Mouse (Mus musculus) erythroblast, embryonic 14.5 days (primary cell): ENCODE results near the gene Lman2l. TPM values are rescaled to one million over a fixed set of nuclear protein-coding genes. Genes with fewer than 3 reads are reported as not detected.
A peak's percentile ranks its signal among the peaks of the same experiment; 100 is the strongest.

Experiments used
- H3K27me3 ChIP-seq: 2 replicates; pipeline ENCODE4 v1.6.1; 2012; ENCODE audit warnings: inconsistent platforms; ENCODE audit not compliant: control insufficient read depth
- H3K36me3 ChIP-seq: 2 replicates; pipeline ENCODE4 v1.6.1; 2012; ENCODE audit warnings: mild to moderate bottlenecking, inconsistent platforms; ENCODE audit not compliant: control insufficient read depth
- H3K4me1 ChIP-seq: 2 replicates; pipeline ENCODE4 v1.6.1; 2012; ENCODE audit warnings: inconsistent platforms; ENCODE audit not compliant: control insufficient read depth
- H3K4me3 ChIP-seq: replicated peaks from 2 replicates; pipeline ENCODE3; 2012; ENCODE audit warnings: moderate library complexity, mild to moderate bottlenecking, inconsistent platforms
- H3K9me3 ChIP-seq: 2 replicates; pipeline ENCODE4 v1.6.1; 2012; ENCODE audit warnings: low read length, inconsistent platforms, mixed read lengths; ENCODE audit not compliant: control insufficient read depth
- GATA1 ChIP-seq: IDR thresholded peaks from 2 replicates; pipeline ENCODE4 v1.6.1; 2012; ENCODE audit warnings: low read length, inconsistent platforms, mixed read lengths
- TAL1 ChIP-seq: IDR thresholded peaks from 3 replicates; pipeline ENCODE4 v1.6.1; 2012; ENCODE audit warnings: low read length, inconsistent platforms, mixed read lengths
- polyA plus RNA-seq: library from polyadenylated mRNA; stranded (reverse); fragments of >175 nt; gene quantifications from 2 replicates; pipeline ENCODE4 v1.2.3, GENCODE M21; 2012

The Lman2l gene
- 0.15 and 0.29 TPM in 2 replicates for polyA plus RNA-seq

DNA sequence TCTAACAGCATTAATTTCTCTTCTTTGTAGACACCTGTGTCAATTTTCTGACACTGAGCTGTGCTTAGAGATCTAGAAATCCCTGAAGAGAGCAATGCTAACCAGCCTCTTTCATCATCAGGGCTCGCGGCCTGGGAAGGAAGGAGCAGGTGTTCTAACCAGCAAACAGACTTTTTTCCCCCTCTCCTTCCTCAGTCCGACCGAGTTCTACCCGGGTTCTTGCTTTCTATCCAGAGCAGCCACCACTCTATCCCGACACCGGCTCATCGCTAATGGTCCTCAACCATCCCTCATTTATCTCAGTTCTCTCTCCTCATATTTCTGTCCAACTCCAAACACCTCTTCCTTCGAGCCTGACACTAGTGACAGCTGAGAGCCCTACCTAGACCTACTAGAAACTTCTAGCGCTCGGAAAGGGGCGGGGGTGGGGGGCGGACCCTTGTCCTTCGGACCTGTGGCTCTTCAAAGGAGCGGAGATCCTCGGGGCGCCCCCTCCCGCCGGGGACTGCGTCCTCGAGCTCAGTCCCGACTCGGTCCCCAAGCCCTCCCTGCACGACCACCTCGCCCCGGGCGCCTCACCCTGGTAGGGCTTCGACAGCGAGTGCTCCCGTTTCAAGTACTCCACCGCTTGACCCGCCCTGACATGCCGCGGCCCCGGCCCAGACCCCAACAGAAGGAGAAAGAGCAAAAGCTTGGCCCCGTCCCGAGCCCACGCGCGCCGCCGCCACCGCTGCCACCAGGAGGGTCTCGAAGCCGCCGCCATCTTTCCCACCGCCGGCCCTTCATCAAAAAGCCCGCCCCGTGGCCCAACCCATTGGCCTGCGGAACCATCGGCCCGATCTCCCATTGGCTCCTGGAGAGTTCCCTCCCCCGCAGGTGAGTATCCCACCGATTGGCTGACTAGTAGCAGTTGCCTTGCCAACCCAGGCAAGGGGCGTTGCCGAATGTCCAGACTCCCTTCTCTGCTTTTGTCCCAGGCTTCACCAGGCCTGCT is at the start of gene Lman2l:
Gene Lman2l (minus strand): TSS at position 801 of the 994 bp plus-strand sequence.
- Histone ChIP-seq H3K36me3 (peaks cover 17% of the 10 kb centered on the region), H3K9me3 (peaks cover 3% of the 10 kb centered on the region; the same call in 1 of the 2 replicates), H3K4me1 (peaks cover 17% of the 10 kb centered on the region), H3K27me3 (no peaks in the 10 kb centered on the region), H3K4me3 (peak within 1 kb of the TSS; percentile 96)
- TF ChIP-seq TAL1 (no peak), GATA1 (no peak)

DNA sequence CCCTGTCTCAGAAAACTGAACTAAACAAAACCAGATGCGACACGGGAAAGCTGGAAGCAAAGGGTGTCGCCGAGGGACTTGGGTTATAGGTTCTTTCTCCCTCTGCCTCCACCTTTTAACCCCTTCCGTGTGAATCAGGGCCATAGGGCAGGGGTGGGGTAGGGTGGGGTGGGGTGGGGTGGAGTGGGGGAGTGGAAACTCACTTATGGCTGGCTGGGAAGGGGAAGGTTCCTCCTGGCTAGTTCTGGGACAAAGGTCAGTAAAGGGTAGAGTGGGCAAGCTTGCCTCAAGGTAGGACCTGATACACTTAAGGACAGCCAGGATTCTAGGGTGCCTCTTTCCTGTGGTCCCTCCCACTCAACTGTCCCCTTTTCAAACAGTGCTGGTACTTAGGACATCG is 48.2 kb upstream of the Lman2l start:
- TF ChIP-seq GATA1 (no peak), TAL1 (no peak)
- H3K4me3 ChIP-seq, result no peak overlapping the region
- peaks cover 2% of the 10 kb centered on the region; the same call in 1 of the 2 replicates for H3K9me3 ChIP-seq
- H3K27me3 ChIP-seq, result no peaks in the 10 kb centered on the region
- H3K4me1 ChIP-seq, result no peaks in the 10 kb centered on the region
- H3K36me3 ChIP-seq, result no peaks in the 10 kb centered on the region

DNA sequence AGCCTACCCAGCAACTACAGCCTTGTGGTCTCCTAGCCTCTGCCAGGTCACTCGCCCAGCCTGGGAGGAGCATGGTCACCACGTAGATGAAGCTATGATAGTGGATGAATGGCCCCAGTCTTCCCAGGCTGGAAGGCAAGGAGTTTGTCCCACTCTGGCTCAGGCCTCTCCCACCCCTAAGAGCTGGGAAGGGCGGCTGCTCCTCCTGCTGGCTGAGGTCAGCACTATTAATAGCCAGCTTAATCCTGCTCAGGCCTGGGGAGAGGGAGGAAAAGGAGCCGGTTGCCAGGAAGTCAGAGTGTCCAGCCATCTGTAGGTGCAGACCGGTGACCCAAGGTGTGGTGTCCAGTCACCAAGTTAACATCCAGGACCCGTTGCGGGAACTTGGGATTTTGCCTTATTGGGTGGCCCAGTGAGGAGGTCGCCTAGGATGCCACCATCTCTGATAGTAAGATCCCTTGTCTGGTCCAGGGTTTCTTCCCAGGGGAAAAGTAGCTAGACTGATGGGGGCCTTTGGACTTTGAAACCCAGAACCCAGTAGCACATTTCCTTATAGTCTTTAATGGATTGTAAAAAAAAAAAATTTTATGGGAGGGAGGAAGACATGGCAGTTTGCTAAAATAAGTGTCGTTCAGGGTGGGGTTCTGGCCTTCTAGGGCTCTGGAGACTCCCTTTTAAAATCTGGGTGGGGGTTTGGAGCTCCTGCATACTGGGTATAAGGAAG is 47.5 kb upstream of the Lman2l start:
- no peaks in the 10 kb centered on the region for H3K36me3 ChIP-seq
- no peaks in the 10 kb centered on the region for H3K4me1 ChIP-seq
- no peak overlapping the region for H3K4me3 ChIP-seq
- H3K27me3 ChIP-seq, result no peaks in the 10 kb centered on the region
- no peak for TF ChIP-seq GATA1
- no peak for TF ChIP-seq TAL1
- H3K9me3 ChIP-seq, result peaks cover 2% of the 10 kb centered on the region; the same call in 1 of the 2 replicates

DNA sequence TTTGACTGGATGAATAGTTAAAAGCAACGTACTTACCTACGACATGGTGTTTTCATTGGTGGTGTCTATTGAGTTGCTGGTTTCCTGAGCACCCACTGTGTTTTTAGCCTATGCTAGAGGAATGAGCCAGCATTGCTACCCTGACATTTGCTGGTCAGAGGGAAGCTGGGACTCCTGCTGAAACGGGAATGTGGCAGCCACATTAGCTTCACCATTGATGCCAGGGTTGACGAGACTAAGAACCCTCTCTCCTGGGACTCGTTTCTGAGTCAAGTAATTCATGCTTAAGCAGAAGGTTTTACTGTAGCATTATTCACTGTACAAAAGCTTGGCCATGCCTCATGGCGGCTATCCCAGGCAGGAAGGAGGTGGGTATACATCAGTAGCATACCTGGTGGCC is 44.6 kb upstream of the Lman2l start:
- no peak for TF ChIP-seq GATA1
- TF ChIP-seq TAL1, result no peak
- Histone ChIP-seq H3K9me3 (no peaks in the 10 kb centered on the region; the same call in 1 of the 2 replicates), H3K27me3 (no peaks in the 10 kb centered on the region), H3K36me3 (no peaks in the 10 kb centered on the region), H3K4me1 (no peaks in the 10 kb centered on the region; the same call in 1 of the 2 replicates), H3K4me3 (no peak overlapping the region)

DNA sequence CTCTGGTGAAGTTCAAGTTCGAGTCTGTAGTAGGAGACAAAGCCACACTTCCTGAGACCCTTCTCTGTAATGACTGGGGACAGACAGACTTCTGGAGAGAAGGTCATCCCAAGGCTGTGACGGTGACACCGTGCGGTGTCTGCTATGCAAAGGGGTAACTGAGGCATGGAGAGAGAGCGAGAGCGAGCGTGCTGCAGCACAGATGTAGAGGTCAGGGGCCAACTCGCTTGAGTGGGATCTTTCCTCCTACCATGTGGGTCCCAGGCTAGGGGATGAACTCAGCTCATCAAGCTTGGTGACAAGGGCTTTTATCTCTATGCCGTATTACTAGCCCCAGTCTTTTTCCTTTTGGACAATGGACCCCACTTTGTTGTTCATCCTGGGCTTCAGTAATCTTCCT is 42.0 kb upstream of the Lman2l start:
- no peak overlapping the region for H3K4me3 ChIP-seq
- TF ChIP-seq TAL1 (no peak), GATA1 (no peak)
- H3K4me1 ChIP-seq, result peaks cover 4% of the 10 kb centered on the region
- no peaks in the 10 kb centered on the region for H3K36me3 ChIP-seq
- H3K9me3 ChIP-seq, result no peaks in the 10 kb centered on the region
- no peaks in the 10 kb centered on the region for H3K27me3 ChIP-seq

DNA sequence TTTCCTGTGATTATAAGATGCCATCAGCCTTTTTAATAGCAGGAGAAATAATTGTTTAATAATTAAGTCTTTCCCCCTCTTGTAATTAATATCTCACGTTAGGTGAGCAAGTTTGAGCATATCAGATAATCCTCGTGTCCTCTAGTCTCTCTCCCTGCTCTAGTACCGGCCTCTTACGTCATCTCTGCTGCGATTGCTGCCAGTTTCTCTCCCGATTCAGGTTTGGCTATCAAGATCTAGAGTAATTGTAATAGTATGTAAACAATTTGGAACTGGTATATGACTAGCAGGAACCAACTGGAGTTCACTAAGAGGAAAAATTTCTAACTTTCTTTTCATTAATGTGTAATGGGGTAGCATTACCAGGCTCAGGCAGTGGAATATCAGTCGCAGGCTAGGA is 40.0 kb upstream of the Lman2l start:
- H3K4me1 ChIP-seq, result peaks cover 4% of the 10 kb centered on the region
- no peaks in the 10 kb centered on the region for H3K27me3 ChIP-seq
- no peaks in the 10 kb centered on the region for H3K36me3 ChIP-seq
- H3K9me3 ChIP-seq, result no peaks in the 10 kb centered on the region
- H3K4me3 ChIP-seq, result no peak overlapping the region
- no peak for TF ChIP-seq GATA1
- no peak for TF ChIP-seq TAL1

DNA sequence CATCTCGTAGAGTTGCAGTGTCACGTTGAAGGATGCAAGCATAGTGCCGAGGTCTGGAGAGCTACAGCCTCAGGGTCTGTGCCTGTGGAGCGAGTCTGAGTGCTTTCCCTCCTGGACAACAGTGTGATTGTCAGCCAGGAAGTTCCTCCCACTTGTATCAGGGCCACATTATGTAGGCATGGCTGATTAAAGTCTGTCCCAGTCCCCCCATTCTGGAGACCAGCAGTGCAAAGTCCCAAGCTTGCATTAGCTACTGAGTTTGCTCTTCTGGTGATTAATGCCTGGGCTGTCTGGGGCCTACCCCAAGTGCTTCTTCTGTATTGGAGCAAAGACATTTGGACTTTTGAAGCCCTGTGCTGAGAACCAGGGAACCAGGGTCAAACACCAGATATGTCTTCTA is 38.8 kb upstream of the Lman2l start:
- H3K27me3 ChIP-seq, result no peaks in the 10 kb centered on the region
- H3K9me3 ChIP-seq, result no peaks in the 10 kb centered on the region
- TF ChIP-seq GATA1 (no peak), TAL1 (no peak)
- H3K36me3 ChIP-seq, result no peaks in the 10 kb centered on the region
- no peak overlapping the region for H3K4me3 ChIP-seq
- H3K4me1 ChIP-seq, result peaks cover 4% of the 10 kb centered on the region

DNA sequence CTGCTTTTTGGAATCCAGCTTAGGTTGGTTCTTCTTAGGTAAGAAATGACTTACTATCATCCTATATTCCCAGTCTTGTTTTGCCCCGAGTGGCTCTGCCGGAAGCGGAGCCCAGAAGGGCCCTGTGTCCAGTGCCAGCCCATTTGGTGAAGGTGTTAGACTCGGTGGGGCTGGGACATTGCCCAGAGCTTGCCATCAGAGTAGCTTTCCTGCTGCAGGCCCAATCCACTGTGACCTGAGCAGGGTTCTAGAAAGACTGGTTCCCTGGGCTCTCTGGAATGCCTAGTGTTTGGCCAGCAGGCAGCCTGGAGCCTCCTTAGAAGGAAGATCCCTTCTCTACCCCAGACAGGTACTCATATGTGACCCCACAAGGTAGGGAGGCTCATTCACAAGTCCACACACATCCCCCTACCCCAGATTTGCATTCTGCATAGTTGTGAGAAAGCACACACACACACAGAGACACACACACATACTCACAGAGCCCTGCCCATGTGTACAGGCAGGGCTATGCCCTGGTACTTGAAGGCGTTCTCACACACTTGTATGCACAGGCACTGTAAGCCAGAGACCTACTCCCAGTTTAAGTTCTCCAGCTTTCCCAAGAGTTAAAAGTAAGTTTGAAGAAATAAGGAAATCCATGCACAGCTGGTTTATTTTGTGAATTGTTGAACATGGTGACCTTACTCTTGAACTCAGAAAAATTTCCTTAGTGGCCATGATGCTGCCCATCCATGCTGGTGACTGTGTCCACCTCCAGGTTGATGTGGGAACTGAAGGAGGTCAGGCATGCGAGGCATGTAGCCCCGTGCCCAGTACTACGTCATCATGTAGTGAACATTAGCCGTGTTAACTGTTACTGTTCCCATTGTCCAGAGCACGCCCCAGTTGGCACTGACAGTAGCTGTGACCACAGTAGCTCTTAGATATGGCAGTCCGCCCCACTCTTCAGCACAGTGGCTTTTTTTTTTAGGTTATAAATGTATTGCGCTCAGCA is 35.1 kb upstream of the Lman2l start:
- peaks cover 11% of the 10 kb centered on the region for H3K4me1 ChIP-seq
- TF ChIP-seq GATA1 (no peak), TAL1 (no peak)
- no peak overlapping the region for H3K4me3 ChIP-seq
- H3K9me3 ChIP-seq, result no peaks in the 10 kb centered on the region
- no peaks in the 10 kb centered on the region for H3K27me3 ChIP-seq
- no peaks in the 10 kb centered on the region for H3K36me3 ChIP-seq
